Mouse (Mus musculus) myocyte (in vitro differentiated cells): ENCODE measurements at regions not wholly inside any gene's neighbourhood (a gene's known extent, or its start where the extent isn't known, plus 50 kb on each side); places are given as distances from the start of the nearest gene placed in this dataset.

ENCODE experiments used
- H3K27me3 ChIP-seq: one replicate; pipeline ENCODE4 v1.6.1; 2011; ENCODE audit not compliant: control insufficient read depth, insufficient read depth, insufficient read length
- H3K36me3 ChIP-seq: one replicate; pipeline ENCODE4 v1.6.1; 2011; ENCODE audit not compliant: control insufficient read depth, insufficient read depth
- H3K4me2 ChIP-seq: one replicate; pipeline ENCODE4 v1.6.1; 2011; ENCODE audit warnings: low read depth, control low read depth
- H3K4me3 ChIP-seq: one replicate; pipeline ENCODE4 v1.5.1; 2011; ENCODE audit warnings: mild to moderate bottlenecking, control low read depth, moderate library complexity
- H3K79me2 ChIP-seq: one replicate; pipeline ENCODE4 v1.6.1; 2011; ENCODE audit not compliant: control insufficient read depth, insufficient read depth
- H3ac ChIP-seq: one replicate; pipeline ENCODE4 v1.6.1; 2011; ENCODE audit not compliant: control insufficient read depth, insufficient read length
- CEBPB ChIP-seq: IDR thresholded peaks from 2 replicates; pipeline ENCODE4 v1.6.1; 2011; ENCODE audit warnings: mild to moderate bottlenecking, moderate library complexity; ENCODE audit not compliant: poor library complexity, insufficient read depth, severe bottlenecking
- E2F4 ChIP-seq: IDR thresholded peaks from one replicate; pipeline ENCODE4 v1.6.1; 2011; ENCODE audit warnings: mild to moderate bottlenecking, control low read depth, moderate library complexity; ENCODE audit not compliant: insufficient read depth
- MAX ChIP-seq: IDR thresholded peaks from one replicate; pipeline ENCODE4 v1.6.1; 2011; ENCODE audit warnings: low read depth, mild to moderate bottlenecking, control low read depth
- MYOD1 ChIP-seq, 3 experiments: IDR thresholded peaks; one replicate each; pipeline ENCODE4 v1.6.1; 2011; ENCODE audit warnings: control low read depth in 2 of 3, low read depth in 2 of 3, mild to moderate bottlenecking in 2 of 3, moderate library complexity in 1 of 3; ENCODE audit not compliant: insufficient read length in 2 of 3, control insufficient read depth in 1 of 3
- MYOG ChIP-seq, 3 experiments: IDR thresholded peaks; one replicate each; pipeline ENCODE4 v1.6.1; 2011; ENCODE audit warnings: control low read depth in 2 of 3, low read depth in 2 of 3, mild to moderate bottlenecking in 2 of 3; ENCODE audit not compliant: insufficient read length in 2 of 3, control insufficient read depth in 1 of 3, insufficient read depth in 1 of 3
- POLR2A ChIP-seq: IDR thresholded peaks from one replicate; pipeline ENCODE4 v1.6.1; 2011; ENCODE audit warnings: low read depth, mild to moderate bottlenecking, control low read depth, moderate library complexity; ENCODE audit not compliant: insufficient read length
- POLR2AphosphoS2 ChIP-seq: IDR thresholded peaks from one replicate; pipeline ENCODE4 v1.6.1; 2011; ENCODE audit warnings: low read depth, control low read depth; ENCODE audit not compliant: insufficient read length
- REST ChIP-seq: IDR thresholded peaks from one replicate; pipeline ENCODE4 v1.6.1; 2011; ENCODE audit warnings: mild to moderate bottlenecking, control low read depth, moderate library complexity; ENCODE audit not compliant: insufficient read depth, insufficient read length
- SRF ChIP-seq: IDR thresholded peaks from one replicate; pipeline ENCODE4 v1.6.1; 2011; ENCODE audit warnings: low read depth; ENCODE audit not compliant: control insufficient read depth, insufficient read length
- TCF12 ChIP-seq: IDR thresholded peaks from one replicate; pipeline ENCODE4 v1.6.1; 2011; ENCODE audit warnings: mild to moderate bottlenecking, control low read depth; ENCODE audit not compliant: poor library complexity, insufficient read depth, severe bottlenecking
- TCF3 ChIP-seq: IDR thresholded peaks from one replicate; pipeline ENCODE4 v1.6.1; 2011; ENCODE audit warnings: low read depth, control low read depth; ENCODE audit not compliant: insufficient read length
- USF1 ChIP-seq: IDR thresholded peaks from one replicate; pipeline ENCODE4 v1.6.1; 2011; ENCODE audit warnings: low read depth, mild to moderate bottlenecking, control low read depth, moderate library complexity

- Histone ChIP-seq H3K4me3 (no peak overlapping the region), H3K27me3 (no peaks in the 10 kb centered on the region), H3K36me3 (no peaks in the 10 kb centered on the region), H3K79me2 (no peaks in the 10 kb centered on the region), H3K4me2 (no peak overlapping the region), H3ac (no peak overlapping the region)
- TF ChIP-seq MYOD1 (IDR thresholded peaks at IDR 0.05; ENCODE audit: control insufficient read depth in 1 of 3, insufficient read length in 2 of 3, low read depth in 2 of 3), result no peak
- TF ChIP-seq MAX, result no peak
- no peak for TF ChIP-seq CEBPB
- TF ChIP-seq POLR2AphosphoS2, result no peak
- TF ChIP-seq E2F4, result no peak
Observed at GRCm38 (mm10) chr9:5485258-5485657, 140.0 kb downstream of the Casp12 start.

- no peaks in the 10 kb centered on the region for H3K79me2 ChIP-seq
- no peak overlapping the region for H3K4me3 ChIP-seq
- H3K27me3 ChIP-seq, result no peaks in the 10 kb centered on the region
- TF ChIP-seq POLR2A (no peak), TCF12 (no peak), TCF3 (no peak), E2F4 (no peak), REST (no peak), MAX (no peak), MYOG (IDR thresholded peaks at IDR 0.05; ENCODE audit: control insufficient read depth in 1 of 3, insufficient read depth in 1 of 3, insufficient read length in 2 of 3, low read depth in 2 of 3) (no peak), CEBPB (no peak), USF1 (no peak), MYOD1 (IDR thresholded peaks at IDR 0.05; ENCODE audit: control insufficient read depth in 1 of 3, insufficient read length in 2 of 3, low read depth in 2 of 3) (no peak), SRF (no peak), POLR2AphosphoS2 (no peak)
- H3K4me2 ChIP-seq, result no peak overlapping the region
- H3ac ChIP-seq, result no peak overlapping the region
- no peaks in the 10 kb centered on the region for H3K36me3 ChIP-seq
Observed at GRCm38 (mm10) chr9:5496837-5497236, 151.6 kb downstream of the Casp12 start.

GRCm38 (mm10) chr9:5498306-5498705 lies 153.1 kb downstream of the Casp12 start:
- Histone ChIP-seq H3K27me3 (no peaks in the 10 kb centered on the region), H3K36me3 (no peaks in the 10 kb centered on the region), H3K4me2 (no peak overlapping the region), H3K4me3 (no peak overlapping the region), H3ac (no peak overlapping the region), H3K79me2 (no peaks in the 10 kb centered on the region)
- TF ChIP-seq POLR2A (no peak), REST (no peak), MYOD1 (IDR thresholded peaks at IDR 0.05; ENCODE audit: control insufficient read depth in 1 of 3, insufficient read length in 2 of 3, low read depth in 2 of 3) (no peak), E2F4 (no peak), MAX (no peak), SRF (no peak), TCF3 (no peak), MYOG (IDR thresholded peaks at IDR 0.05; ENCODE audit: control insufficient read depth in 1 of 3, insufficient read depth in 1 of 3, insufficient read length in 2 of 3, low read depth in 2 of 3) (no peak), USF1 (no peak), TCF12 (no peak), CEBPB (no peak), POLR2AphosphoS2 (no peak)

- no peak for TF ChIP-seq TCF12
- no peak for TF ChIP-seq POLR2A
- no peak overlapping the region for H3K4me3 ChIP-seq
- H3K27me3 ChIP-seq, result no peaks in the 10 kb centered on the region
- no peak overlapping the region for H3K4me2 ChIP-seq
- no peaks in the 10 kb centered on the region for H3K79me2 ChIP-seq
- no peak overlapping the region for H3ac ChIP-seq
- no peaks in the 10 kb centered on the region for H3K36me3 ChIP-seq
Observed at GRCm38 (mm10) chr9:5525762-5526360, 180.6 kb downstream of the Casp12 start.

GRCm38 (mm10) chr9:5542604-5543003 lies 197.4 kb downstream of the Casp12 start:
- TF ChIP-seq SRF (no peak), TCF12 (no peak), MAX (no peak), USF1 (no peak), POLR2A (no peak)
- Histone ChIP-seq H3K79me2 (no peaks in the 10 kb centered on the region), H3K36me3 (no peaks in the 10 kb centered on the region), H3ac (no peak overlapping the region), H3K4me3 (no peak overlapping the region), H3K4me2 (no peak overlapping the region), H3K27me3 (no peaks in the 10 kb centered on the region)
